Mouse (Mus musculus) testis, adult 2 months (tissue): ENCODE measurements around the gene Atp10a.

ENCODE experiments used
- CTCF ChIP-seq: fragments of 200-500 bp; IDR thresholded peaks from 2 replicates; pipeline ENCODE4 v1.5.1; 2012; ENCODE audit warnings: low read depth, mild to moderate bottlenecking, inconsistent platforms, low read length, moderate library complexity; ENCODE audit not compliant: control insufficient read depth, insufficient read depth, insufficient replicate concordance
- POLR2A ChIP-seq: fragments of 200-500 bp; IDR thresholded peaks from 2 replicates; pipeline ENCODE4 v1.6.1; 2012; ENCODE audit warnings: low read depth, mild to moderate bottlenecking, inconsistent platforms, low read length, moderate library complexity; ENCODE audit not compliant: control insufficient read depth

GRCm38 (mm10) chr7:58787585-58787984 lies 131.6 kb downstream of the Atp10a start:
- TF ChIP-seq CTCF (no peak), POLR2A (no peak)
